18 mouse cellular contexts compared by ENCODE assay signal in genomic region chr10:97442300-97442699, GRCm38 (mm10).
"Had no signal": no experiment of that assay in that cellular context is flagged by ENCODE, and none has a peak within 500 bp of the region (broad histone marks: within the 10 kb centered on the region; RNA-seq: fewer than 3 reads in every experiment).

No protein-coding gene starts in this region.

- H3K27ac ChIP-seq: kidney, postnatal 0 days; layer of hippocampus, adult 2 months; limb, embryonic 10.5 days; limb, embryonic 13.5 days; liver, embryonic 13.5 days; lung, embryonic 15.5 days; midbrain, embryonic 10.5 days; midbrain, embryonic 13.5 days had no signal

- H3K27me3 ChIP-seq: limb, embryonic 13.5 days; liver, embryonic 13.5 days; lung, embryonic 15.5 days; megakaryocyte, embryonic 14.5 days; midbrain, embryonic 13.5 days had no signal

- H3K9ac ChIP-seq: limb, embryonic 13.5 days; liver, embryonic 13.5 days; lung, embryonic 15.5 days; midbrain, embryonic 13.5 days had no signal

- H3K4me3 ChIP-seq: layer of hippocampus, adult 2 months; limb, embryonic 10.5 days; limb, embryonic 13.5 days; liver, embryonic 13.5 days; lung, embryonic 15.5 days; megakaryocyte, embryonic 14.5 days; midbrain, embryonic 10.5 days; midbrain, embryonic 13.5 days; myocyte had no signal

- H3K9me3 ChIP-seq: limb, embryonic 10.5 days; limb, embryonic 13.5 days; lung, embryonic 15.5 days; megakaryocyte, embryonic 14.5 days; midbrain, embryonic 10.5 days; midbrain, embryonic 13.5 days had no signal

- H3K36me3 ChIP-seq: limb, embryonic 10.5 days; limb, embryonic 13.5 days; liver, embryonic 13.5 days; lung, embryonic 15.5 days; midbrain, embryonic 10.5 days; midbrain, embryonic 13.5 days had no signal

- ATAC-seq: intestine, postnatal 0 days; midbrain, embryonic 13.5 days; midbrain, embryonic 16.5 days had no signal

- H3K4me1 ChIP-seq: limb, embryonic 13.5 days; liver, embryonic 13.5 days; lung, embryonic 15.5 days; megakaryocyte, embryonic 14.5 days; midbrain, embryonic 10.5 days; midbrain, embryonic 13.5 days had no signal

- H3K4me2 ChIP-seq: limb, embryonic 13.5 days; liver, embryonic 13.5 days; lung, embryonic 15.5 days; midbrain, embryonic 13.5 days had no signal

- DNase-seq: kidney, adult 2 months; kidney, postnatal 25 days; layer of hippocampus, adult 9-11 months; liver; liver, embryonic 13.5 days; lung, postnatal 14 days; thymus, postnatal 25 days had no signal
